Mouse (Mus musculus) olfactory bulb, adult 2 months (tissue): ENCODE measurements around the gene Sox6. TPM values are rescaled to one million over a fixed set of nuclear protein-coding genes. Genes with fewer than 3 reads are reported as not detected.
"Not testable (repeated sequence)": the region's sequence is repeated elsewhere in the genome, so short reads cannot be mapped to it uniquely, and the experiment has no call there.

Experiments used
- H3K27ac ChIP-seq: fragments of 200-500 bp; 2 replicates; pipeline ENCODE4 v1.5.1; 2012; ENCODE audit warnings: low read depth, low read length; ENCODE audit not compliant: insufficient read depth
- H3K4me1 ChIP-seq: fragments of 200-500 bp; 2 replicates; pipeline ENCODE4 v1.6.1; 2012; ENCODE audit warnings: low read length; ENCODE audit not compliant: control insufficient read depth, insufficient read depth
- H3K4me3 ChIP-seq: fragments of 200-500 bp; 2 replicates; pipeline ENCODE4 v1.5.1; 2012; ENCODE audit warnings: mild to moderate bottlenecking, low read depth, low read length, moderate library complexity; ENCODE audit not compliant: insufficient read depth
- CTCF ChIP-seq: fragments of 200-500 bp; IDR thresholded peaks from 2 replicates; pipeline ENCODE4 v1.5.1; 2012; ENCODE audit warnings: low read depth, mild to moderate bottlenecking, low read length, moderate library complexity; ENCODE audit not compliant: insufficient read depth
- POLR2A ChIP-seq: fragments of 200-500 bp; IDR thresholded peaks from 2 replicates; pipeline ENCODE4 v1.6.1; 2012; ENCODE audit warnings: mild to moderate bottlenecking, low read depth, low read length, moderate library complexity; ENCODE audit not compliant: insufficient read depth
- WGBS: fragments of 180-500 bp; shearing (Covaris S2); methylation state at CpG from one replicate; pipeline ENCODE4 v1.1.7; 2018; 5-methylcytosine and 5-hydroxymethylcytosine counted together
- polyA plus RNA-seq: library from polyadenylated mRNA; stranded (reverse); fragments of >200 nt; gene quantifications from 2 replicates; pipeline ENCODE4 v1.2.4, GENCODE M21; 2012; ENCODE audit warnings: low replicate concordance; ENCODE audit not compliant: missing spikeins, insufficient read depth, insufficient read length

Sox6 gene
- polyA plus RNA-seq, 1 experiment, result not detected

DNA sequence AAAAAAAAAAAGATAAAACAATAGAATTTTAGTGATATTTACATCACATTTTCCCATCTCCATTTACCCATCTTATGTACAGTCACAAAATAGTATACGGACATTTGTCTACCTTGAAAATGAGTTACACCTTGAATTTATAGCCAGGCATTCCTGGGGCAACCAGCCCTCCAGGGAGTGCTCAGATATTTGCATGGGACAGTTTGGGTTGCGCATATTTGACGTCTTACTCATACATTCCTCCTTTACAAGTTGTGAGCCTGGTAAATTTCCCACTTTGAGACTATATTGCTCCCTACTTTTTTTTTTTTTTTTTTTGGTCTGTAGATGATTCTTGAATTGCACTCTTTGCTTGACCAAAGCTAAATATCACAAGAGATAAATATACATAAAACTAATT is 407.9 kb downstream of the Sox6 start:
- WGBS, result 91% methylated on average over 3 of the region's 3 CpGs
- no peak for TF ChIP-seq CTCF
- no peak for TF ChIP-seq POLR2A
- no peak overlapping the region for H3K4me3 ChIP-seq
- H3K4me1 ChIP-seq, result peaks cover 3% of the 10 kb centered on the region; the same call in 1 of the 2 replicates
- H3K27ac ChIP-seq, result no peak overlapping the region

GRCm38 (mm10) chr7:115630287-115630686 is 408.3 kb downstream of the Sox6 start:
- Histone ChIP-seq H3K27ac (no peak overlapping the region), H3K4me1 (peaks cover 3% of the 10 kb centered on the region; the same call in 1 of the 2 replicates), H3K4me3 (no peak overlapping the region)
- no peak for TF ChIP-seq CTCF
- WGBS, result 98% methylated on average over 4 of the region's 4 CpGs

DNA sequence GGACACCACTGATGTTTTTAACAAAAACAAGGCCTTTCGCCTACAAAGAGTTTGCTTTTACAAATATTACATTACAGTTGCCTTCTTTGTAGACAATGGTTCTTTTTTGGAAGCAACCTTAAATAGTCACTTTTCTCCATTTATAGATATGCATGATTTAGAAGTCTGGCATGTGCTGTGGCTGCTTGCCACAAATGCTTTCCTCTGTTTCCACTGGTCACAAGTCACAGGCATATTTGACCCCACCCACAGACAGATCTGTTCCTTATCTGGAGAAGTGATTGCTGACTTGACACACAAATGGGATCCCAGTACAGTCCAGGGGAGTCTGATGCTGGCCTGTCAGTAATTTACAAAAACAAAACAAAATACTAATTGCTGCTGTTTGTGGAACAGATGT is 409.8 kb downstream of the Sox6 start:
- no peak overlapping the region for H3K4me3 ChIP-seq
- no peak overlapping the region for H3K27ac ChIP-seq
- H3K4me1 ChIP-seq, result peaks cover 3% of the 10 kb centered on the region; the same call in 1 of the 2 replicates
- WGBS, result 94% methylated on average over 1 of the region's 1 CpGs
- TF ChIP-seq POLR2A, result no peak
- TF ChIP-seq CTCF, result no peak

DNA sequence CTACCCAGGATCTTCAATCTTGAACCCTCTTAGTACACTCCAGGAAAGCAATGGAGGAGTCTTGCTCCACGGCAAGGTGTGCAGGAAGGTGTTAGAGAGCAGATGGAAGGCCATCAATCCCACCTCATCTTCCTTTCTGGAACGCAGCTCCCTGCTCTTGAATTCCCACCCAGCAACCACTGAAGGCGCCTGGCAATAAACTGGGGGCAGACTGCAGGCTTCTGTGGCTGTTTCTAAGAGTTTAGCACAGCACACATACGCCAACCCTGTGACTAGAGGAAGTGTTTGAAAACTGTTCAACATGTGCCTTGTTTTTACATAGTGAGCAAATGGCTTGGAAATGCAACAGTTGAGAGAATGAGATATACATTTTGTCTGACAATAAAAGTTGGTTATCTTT is 412.6 kb downstream of the Sox6 start:
- Histone ChIP-seq H3K27ac (no peak overlapping the region), H3K4me1 (peaks cover 3% of the 10 kb centered on the region; the same call in 1 of the 2 replicates), H3K4me3 (no peak overlapping the region)
- TF ChIP-seq POLR2A, result no peak
- TF ChIP-seq CTCF, result no peak
- WGBS, result 72% methylated on average over 4 of the region's 4 CpGs

- 19% methylated on average over 8 of the region's 8 CpGs for WGBS
- peak overlapping the region; percentile 13; the same call in 1 of the 2 replicates for H3K27ac ChIP-seq
- H3K4me3 ChIP-seq, result no peak overlapping the region
- TF ChIP-seq CTCF (no peak), POLR2A (no peak)
- H3K4me1 ChIP-seq, result peaks cover 3% of the 10 kb centered on the region; the same call in 1 of the 2 replicates
Measured at GRCm38 (mm10) chr7:115624907-115625552, 413.6 kb downstream of the Sox6 start.

- Histone ChIP-seq H3K4me3 (no peak overlapping the region), H3K4me1 (peaks cover 3% of the 10 kb centered on the region; the same call in 1 of the 2 replicates), H3K27ac (no peak overlapping the region)
- 66% methylated on average over 5 of the region's 5 CpGs for WGBS
- no peak for TF ChIP-seq POLR2A
- no peak for TF ChIP-seq CTCF
Measured at GRCm38 (mm10) chr7:115624451-115624850, 414.1 kb downstream of the Sox6 start.

GRCm38 (mm10) chr7:115615697-115616237 is 422.8 kb downstream of the Sox6 start:
- no peak for TF ChIP-seq POLR2A
- TF ChIP-seq CTCF, result no peak
- no peak overlapping the region for H3K27ac ChIP-seq
- 16% methylated on average over 10 of the region's 10 CpGs for WGBS
- H3K4me1 ChIP-seq, result no peaks in the 10 kb centered on the region
- H3K4me3 ChIP-seq, result no peak overlapping the region

DNA sequence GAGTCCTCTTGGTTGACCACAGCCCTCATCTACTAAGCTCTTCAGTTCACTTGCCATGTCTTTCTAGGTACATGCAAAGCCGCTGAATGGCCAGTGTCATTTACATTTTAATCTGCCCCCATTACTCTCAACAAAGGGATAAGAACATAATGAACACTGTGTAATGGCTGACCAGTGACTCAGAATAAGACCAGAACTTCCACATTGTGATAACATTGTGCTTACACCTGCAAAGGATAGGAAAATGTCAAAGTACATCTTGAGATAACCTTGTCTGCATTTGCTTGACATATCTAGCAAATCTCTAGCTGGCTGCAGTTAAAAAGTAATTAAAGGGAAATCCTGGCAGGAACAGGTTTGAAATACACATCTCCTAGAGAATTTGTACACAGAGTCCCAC is 431.1 kb downstream of the Sox6 start:
- no peak overlapping the region for H3K4me3 ChIP-seq
- no peak overlapping the region for H3K27ac ChIP-seq
- no peak for TF ChIP-seq CTCF
- no peak for TF ChIP-seq POLR2A
- H3K4me1 ChIP-seq, result no peaks in the 10 kb centered on the region
- 77% methylated on average over 1 of the region's 1 CpGs for WGBS

- not testable (repeated sequence) for H3K27ac ChIP-seq, H3K4me1 ChIP-seq, H3K4me3 ChIP-seq
- 86% methylated on average over 3 of the region's 3 CpGs for WGBS
Measured at GRCm38 (mm10) chr7:115606125-115606524, 432.5 kb downstream of the Sox6 start.
